Mouse (Mus musculus): ENCODE results near the gene Stap2. TPM values are rescaled to one million over a fixed set of nuclear protein-coding genes. Genes with fewer than 3 reads are reported as not detected.
A peak's percentile ranks its signal among the peaks of the same experiment; 100 is the strongest.

The Stap2 gene
- polyA plus RNA-seq, 1 experiment, result 0.46 TPM

DNA sequence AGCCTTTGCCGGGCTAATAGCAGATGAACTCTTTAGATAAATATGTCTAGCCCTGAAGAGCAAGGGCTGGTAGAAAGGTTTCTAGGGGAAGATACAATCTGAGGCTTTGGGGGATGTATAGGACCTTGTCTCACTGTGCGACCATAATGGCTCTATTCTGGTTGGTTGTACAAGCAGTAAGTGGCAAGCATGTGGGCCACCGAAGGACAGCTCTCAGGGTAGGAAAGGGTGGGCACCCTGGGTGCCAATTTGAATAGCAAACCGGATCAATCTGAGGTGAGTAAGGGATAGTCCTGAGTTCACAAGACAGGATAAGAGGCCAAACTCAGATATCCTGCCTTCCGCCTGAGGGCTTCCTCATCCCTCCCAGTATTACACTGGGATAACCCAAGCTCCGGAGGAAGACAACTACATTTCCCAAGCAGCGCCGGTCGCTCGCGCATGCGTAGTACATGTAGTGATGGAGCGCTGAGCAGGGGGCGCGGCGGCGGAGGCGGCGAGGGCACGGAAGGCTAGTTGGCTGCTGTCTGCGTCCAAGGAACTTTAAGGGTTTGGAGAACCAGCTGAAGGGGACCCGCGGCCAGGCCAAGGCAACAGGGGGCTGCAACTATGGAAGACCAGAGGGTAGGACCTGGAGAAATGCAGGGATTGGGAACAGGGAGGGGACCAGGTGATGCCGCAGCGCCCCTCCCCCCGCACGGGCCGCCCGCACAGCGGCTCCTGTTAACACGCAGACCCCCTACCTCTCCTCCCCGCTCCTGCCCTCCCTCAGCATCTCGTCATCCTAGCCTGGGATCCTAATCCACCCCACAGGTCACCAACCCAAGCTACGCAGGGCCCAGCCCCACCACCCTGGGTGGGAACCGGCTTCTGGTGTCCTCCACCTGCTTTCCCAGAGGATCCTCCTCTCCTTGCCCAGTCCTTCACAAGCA, 19.1 kb downstream of the Stap2 start, which contains the start of gene Fsd1:
Gene Fsd1 (plus strand): TSS at position 480 of the 932 bp plus-strand sequence.
- no peaks in the 10 kb centered on the region for H3K79me2 ChIP-seq (ENCODE audit: control insufficient read depth, insufficient read depth)
- peaks cover 40% of the 10 kb centered on the region for H3K27me3 ChIP-seq (ENCODE audit: control insufficient read depth, insufficient read depth, insufficient read length)
- H3K4me2 ChIP-seq (ENCODE audit: low read depth), result no peak within 1 kb of the TSS
- H3K36me3 ChIP-seq (ENCODE audit: control insufficient read depth, insufficient read depth), result no peaks in the 10 kb centered on the region
- H3K4me3 ChIP-seq, result no peak within 1 kb of the TSS
- H3ac ChIP-seq (ENCODE audit: control insufficient read depth, insufficient read length), result no peak within 1 kb of the TSS
- TF ChIP-seq MYOD1 (IDR thresholded peaks at IDR 0.05; ENCODE audit: control insufficient read depth in 1 of 3, insufficient read length in 2 of 3, low read depth in 2 of 3), result no peak
- no peak for TF ChIP-seq CEBPB (IDR thresholded peaks at IDR 0.05; ENCODE audit: insufficient read depth, poor library complexity, severe bottlenecking)
- TF ChIP-seq POLR2A (IDR thresholded peaks at IDR 0.05; ENCODE audit: insufficient read length, low read depth), result no peak
- no peak for TF ChIP-seq POLR2AphosphoS2 (IDR thresholded peaks at IDR 0.05; ENCODE audit: insufficient read length, low read depth)
- TF ChIP-seq E2F4 (IDR thresholded peaks at IDR 0.05; ENCODE audit: insufficient read depth), result no peak

DNA sequence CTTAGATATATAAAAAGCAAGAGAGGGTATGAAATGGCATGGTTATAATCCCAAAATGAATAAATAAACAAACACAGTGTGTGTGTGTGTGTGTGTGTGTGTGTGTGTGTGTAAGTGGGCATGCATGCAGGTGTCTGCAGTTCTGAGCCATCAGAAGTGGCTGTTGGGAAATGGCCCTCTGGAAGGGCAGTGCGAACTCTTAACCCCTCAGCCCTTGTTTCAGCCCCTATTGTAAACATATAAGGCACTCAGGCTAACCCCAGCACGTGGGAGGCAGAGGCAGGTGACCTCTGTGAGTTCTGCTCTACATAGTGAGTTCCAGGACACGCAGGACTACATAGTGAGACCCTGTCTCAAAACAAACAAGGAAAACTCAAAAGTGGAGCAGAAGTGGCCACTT, 28.1 kb downstream of the Stap2 start:
- H3ac ChIP-seq (ENCODE audit: control insufficient read depth, insufficient read length), result no peak overlapping the region
- TF ChIP-seq TCF3 (IDR thresholded peaks at IDR 0.05; ENCODE audit: insufficient read length, low read depth) (no peak), REST (IDR thresholded peaks at IDR 0.05; ENCODE audit: insufficient read depth, insufficient read length) (no peak), E2F4 (IDR thresholded peaks at IDR 0.05; ENCODE audit: insufficient read depth) (no peak), TCF12 (IDR thresholded peaks at IDR 0.05; ENCODE audit: insufficient read depth, poor library complexity, severe bottlenecking) (no peak)
- H3K36me3 ChIP-seq (ENCODE audit: control insufficient read depth, insufficient read depth), result no peaks in the 10 kb centered on the region
- H3K27me3 ChIP-seq (ENCODE audit: control insufficient read depth, insufficient read depth, insufficient read length), result no peaks in the 10 kb centered on the region
- H3K79me2 ChIP-seq (ENCODE audit: control insufficient read depth, insufficient read depth), result no peaks in the 10 kb centered on the region
- H3K4me2 ChIP-seq (ENCODE audit: low read depth), result no peak overlapping the region
- H3K4me3 ChIP-seq, result no peak overlapping the region

DNA sequence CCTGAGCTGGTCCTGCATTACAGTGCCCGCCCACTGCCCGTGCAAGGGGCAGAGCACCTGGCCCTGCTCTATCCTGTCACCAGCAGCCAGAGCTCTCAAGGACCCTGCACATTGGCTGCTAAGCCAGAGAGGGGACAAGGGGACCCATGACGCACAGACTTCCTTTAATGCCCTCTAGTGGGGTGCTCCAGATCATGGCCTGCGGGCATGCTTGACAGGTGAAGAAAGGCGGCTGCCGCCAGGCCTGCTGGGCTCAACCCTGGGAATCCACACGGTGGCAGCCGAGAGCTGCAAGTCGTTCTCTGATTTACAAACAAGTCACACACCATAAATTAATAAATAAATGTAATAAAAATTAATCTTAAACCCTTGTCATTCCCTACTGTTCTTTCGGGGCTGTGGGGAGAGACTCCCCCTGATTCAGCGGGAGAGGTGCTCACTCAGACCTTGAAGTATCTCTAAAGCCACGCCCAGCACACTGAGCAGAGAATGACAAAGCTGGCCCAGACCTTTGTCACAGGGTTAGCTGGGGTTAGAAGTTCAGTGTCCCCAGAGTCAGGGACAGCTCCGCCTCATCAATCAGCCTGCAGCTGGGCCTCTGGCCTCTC, 29.0 kb downstream of the Stap2 start:
- H3K4me3 ChIP-seq, result no peak overlapping the region
- H3K36me3 ChIP-seq (ENCODE audit: control insufficient read depth, insufficient read depth), result no peaks in the 10 kb centered on the region
- no peaks in the 10 kb centered on the region for H3K79me2 ChIP-seq (ENCODE audit: control insufficient read depth, insufficient read depth)
- TF ChIP-seq TCF3 (IDR thresholded peaks at IDR 0.05; ENCODE audit: insufficient read length, low read depth) (no peak), MYOG (IDR thresholded peaks at IDR 0.05; ENCODE audit: control insufficient read depth in 1 of 3, insufficient read depth in 1 of 3, insufficient read length in 2 of 3, low read depth in 2 of 3) (peak in 1 of 3 experiments; percentile 15), MYOD1 (IDR thresholded peaks at IDR 0.05; ENCODE audit: control insufficient read depth in 1 of 3, insufficient read length in 2 of 3, low read depth in 2 of 3) (peak in 1 of 3 experiments; percentile 23), MAX (IDR thresholded peaks at IDR 0.05; ENCODE audit: low read depth) (no peak)
- H3ac ChIP-seq (ENCODE audit: control insufficient read depth, insufficient read length), result no peak overlapping the region
- peak overlapping the region; percentile 49 for H3K4me2 ChIP-seq (ENCODE audit: low read depth)
- H3K27me3 ChIP-seq (ENCODE audit: control insufficient read depth, insufficient read depth, insufficient read length), result peaks cover under 1% of the 10 kb centered on the region

DNA sequence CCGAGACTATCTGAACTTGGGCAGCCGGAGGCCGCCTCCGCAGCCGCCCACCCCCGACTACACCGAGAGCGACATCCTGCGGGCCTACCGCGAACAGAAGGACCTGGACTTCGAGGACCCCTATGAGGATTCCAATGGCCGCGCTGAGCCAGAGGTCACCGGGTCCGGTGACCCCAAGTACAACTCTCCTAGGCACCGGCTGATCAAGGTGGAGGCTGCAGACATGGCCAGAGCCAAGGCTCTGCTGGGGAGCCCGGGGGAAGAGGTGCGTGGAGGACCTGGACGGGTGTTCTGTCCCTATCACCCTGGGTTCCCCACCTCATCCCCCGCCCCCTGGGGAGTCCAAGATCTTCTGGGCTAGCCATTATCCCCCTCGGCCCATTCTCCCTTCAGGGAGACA, 33.9 kb downstream of the Stap2 start:
- Histone ChIP-seq H3K4me3 (no peak overlapping the region), H3K79me2 (ENCODE audit: control insufficient read depth, insufficient read depth) (no peaks in the 10 kb centered on the region), H3ac (ENCODE audit: control insufficient read depth, insufficient read length) (no peak overlapping the region), H3K27me3 (ENCODE audit: control insufficient read depth, insufficient read depth, insufficient read length) (peaks cover 17% of the 10 kb centered on the region), H3K36me3 (ENCODE audit: control insufficient read depth, insufficient read depth) (peaks cover 5% of the 10 kb centered on the region), H3K4me2 (ENCODE audit: low read depth) (no peak overlapping the region)
- TF ChIP-seq TCF12 (IDR thresholded peaks at IDR 0.05; ENCODE audit: insufficient read depth, poor library complexity, severe bottlenecking) (no peak), USF1 (IDR thresholded peaks at IDR 0.05; ENCODE audit: low read depth) (no peak), TCF3 (IDR thresholded peaks at IDR 0.05; ENCODE audit: insufficient read length, low read depth) (no peak), MYOG (IDR thresholded peaks at IDR 0.05; ENCODE audit: control insufficient read depth in 1 of 3, insufficient read depth in 1 of 3, insufficient read length in 2 of 3, low read depth in 2 of 3) (no peak), POLR2AphosphoS2 (IDR thresholded peaks at IDR 0.05; ENCODE audit: insufficient read length, low read depth) (no peak), MYOD1 (IDR thresholded peaks at IDR 0.05; ENCODE audit: control insufficient read depth in 1 of 3, insufficient read length in 2 of 3, low read depth in 2 of 3) (no peak), REST (IDR thresholded peaks at IDR 0.05; ENCODE audit: insufficient read depth, insufficient read length) (no peak), SRF (IDR thresholded peaks at IDR 0.05; ENCODE audit: control insufficient read depth, insufficient read length, low read depth) (no peak), MAX (IDR thresholded peaks at IDR 0.05; ENCODE audit: low read depth) (no peak), POLR2A (IDR thresholded peaks at IDR 0.05; ENCODE audit: insufficient read length, low read depth) (no peak), E2F4 (IDR thresholded peaks at IDR 0.05; ENCODE audit: insufficient read depth) (no peak), CEBPB (IDR thresholded peaks at IDR 0.05; ENCODE audit: insufficient read depth, poor library complexity, severe bottlenecking) (no peak)
